Mouse (Mus musculus) neural tube, embryonic 15.5 days (tissue): ENCODE measurements at regions not wholly inside any gene's neighbourhood (a gene's known extent, or its start where the extent isn't known, plus 50 kb on each side); places are given as distances from the start of the nearest gene placed in this dataset.

Experiments used
- ATAC-seq: fragments of 200-750 bp; cut with Nextera tagmentation; 2 replicates; pipeline ENCODE4 v1.8.0; 2017; ENCODE audit warnings: mild to moderate bottlenecking, moderate TSS enrichment, moderate library complexity; ENCODE audit not compliant: low FRiP score
- H3K27ac ChIP-seq: fragments of 300-500 bp; sonication (generic); replicated peaks from 2 replicates; pipeline ENCODE4 v1.5.1; 2015; ENCODE audit warnings: mild to moderate bottlenecking, inconsistent platforms
- H3K27me3 ChIP-seq: fragments of 300-500 bp; sonication (generic); replicated peaks from 2 replicates; pipeline ENCODE4 v1.6.1; 2015; ENCODE audit warnings: inconsistent platforms
- H3K36me3 ChIP-seq: fragments of 300-500 bp; sonication (generic); 2 replicates; pipeline ENCODE4 v1.6.1; 2015; ENCODE audit warnings: inconsistent platforms
- H3K4me1 ChIP-seq: fragments of 300-500 bp; sonication (generic); 2 replicates; pipeline ENCODE4 v1.6.1; 2015; ENCODE audit warnings: inconsistent platforms
- H3K4me2 ChIP-seq: fragments of 300-500 bp; sonication (generic); 2 replicates; pipeline ENCODE4 v1.6.1; 2015; ENCODE audit warnings: inconsistent platforms, mild to moderate bottlenecking, moderate library complexity
- H3K4me3 ChIP-seq: fragments of 300-500 bp; sonication (generic); replicated peaks from 2 replicates; pipeline ENCODE4 v1.5.1; 2015; ENCODE audit warnings: mild to moderate bottlenecking, inconsistent platforms
- H3K9ac ChIP-seq: fragments of 300-500 bp; sonication (generic); replicated peaks from 2 replicates; pipeline ENCODE4 v1.6.1; 2015; ENCODE audit warnings: mild to moderate bottlenecking, inconsistent platforms
- H3K9me3 ChIP-seq: fragments of 300-500 bp; sonication (generic); replicated peaks from 2 replicates; pipeline ENCODE4 v1.6.1; 2016; ENCODE audit warnings: inconsistent platforms
- WGBS: fragments of 180-500 bp; shearing (Covaris S2); methylation state at CpG from one replicate; pipeline ENCODE4 v1.1.7; 2015; ENCODE audit warnings: mixed read lengths; 5-methylcytosine and 5-hydroxymethylcytosine counted together

- Histone ChIP-seq H3K27me3 (no peaks in the 10 kb centered on the region), H3K4me1 (peaks cover 10% of the 10 kb centered on the region; the same call in 1 of the 2 replicates), H3K4me3 (no peak overlapping the region), H3K9ac (no peak overlapping the region), H3K27ac (peak overlapping the region; percentile 35; the same call in 1 of the 2 replicates), H3K4me2 (no peak overlapping the region), H3K9me3 (no peaks in the 10 kb centered on the region), H3K36me3 (no peaks in the 10 kb centered on the region)
- 26% methylated on average over 12 of the region's 12 CpGs for WGBS
- ATAC-seq: no peak
These were observed 147.3 kb downstream of the Slc4a3 start for GRCm38 (mm10) chr1:75693231-75693914.

GRCm38 (mm10) chr1:75704832-75705650, 159.0 kb downstream of the Slc4a3 start:
- peak overlapping the region; percentile 48 for H3K4me2 ChIP-seq
- no peaks in the 10 kb centered on the region for H3K36me3 ChIP-seq
- H3K4me3 ChIP-seq: peak overlapping the region; percentile 5
- no peak overlapping the region for H3K9ac ChIP-seq
- ATAC-seq: no peak
- H3K27me3 ChIP-seq: no peaks in the 10 kb centered on the region; the same call in 1 of the 2 replicates
- no peak overlapping the region for H3K27ac ChIP-seq
- H3K9me3 ChIP-seq: no peaks in the 10 kb centered on the region
- H3K4me1 ChIP-seq: peaks cover 13% of the 10 kb centered on the region
- WGBS: 19% methylated on average over 24 of the region's 24 CpGs

GRCm38 (mm10) chr1:75706126-75706525, 160.1 kb downstream of the Slc4a3 start:
- no peaks in the 10 kb centered on the region for H3K36me3 ChIP-seq
- 81% methylated on average over 9 of the region's 9 CpGs for WGBS
- no peak for ATAC-seq
- H3K4me2 ChIP-seq: no peak overlapping the region
- no peaks in the 10 kb centered on the region for H3K9me3 ChIP-seq
- H3K27ac ChIP-seq: no peak overlapping the region
- no peak overlapping the region for H3K9ac ChIP-seq
- H3K4me3 ChIP-seq: no peak overlapping the region
- H3K4me1 ChIP-seq: peaks cover 13% of the 10 kb centered on the region
- no peaks in the 10 kb centered on the region; the same call in 1 of the 2 replicates for H3K27me3 ChIP-seq

DNA sequence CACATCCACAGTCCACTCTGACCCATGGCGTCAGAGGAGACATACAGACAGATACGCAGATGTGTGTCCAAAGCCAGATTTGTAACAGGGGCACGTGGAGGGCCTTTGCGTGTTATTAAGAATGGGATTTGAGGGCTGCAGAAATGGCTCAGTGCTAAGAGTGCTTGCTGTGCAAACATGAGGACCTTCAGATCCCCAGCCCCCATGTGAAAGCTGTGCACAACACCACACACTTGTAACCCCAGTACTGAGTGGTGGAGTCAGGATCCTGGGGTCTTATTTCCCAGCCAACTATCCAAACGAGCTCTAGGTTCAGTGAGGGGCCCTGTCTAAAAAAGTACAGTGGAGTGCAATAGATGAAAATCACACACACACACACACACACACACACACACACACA, 177.4 kb downstream of the Slc4a3 start:
- Histone ChIP-seq H3K9ac (no peak overlapping the region), H3K9me3 (no peaks in the 10 kb centered on the region), H3K4me3 (no peak overlapping the region), H3K27me3 (no peaks in the 10 kb centered on the region), H3K36me3 (no peaks in the 10 kb centered on the region), H3K4me1 (no peaks in the 10 kb centered on the region), H3K27ac (no peak overlapping the region), H3K4me2 (no peak overlapping the region)
- 89% methylated on average over 5 of the region's 5 CpGs for WGBS
- no peak for ATAC-seq

DNA sequence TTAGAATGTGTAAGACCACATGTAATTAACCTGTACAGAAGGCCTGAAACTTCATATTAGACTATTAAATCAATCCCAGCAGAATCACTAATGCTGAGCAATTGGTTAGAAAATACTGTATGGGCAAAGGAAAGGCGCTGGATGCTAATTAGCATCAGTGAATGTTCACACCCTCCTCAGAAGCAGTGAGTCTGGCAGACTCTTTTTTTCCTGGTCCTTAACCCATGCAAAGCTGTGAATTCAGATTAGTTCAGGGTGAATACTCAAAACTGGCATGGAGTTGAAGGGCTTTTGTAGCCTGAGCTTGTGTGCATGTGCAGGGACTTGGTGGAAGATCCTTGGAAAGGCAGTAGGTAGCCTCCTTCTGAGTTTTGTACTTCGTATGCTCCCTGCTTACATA, 179.3 kb downstream of the Slc4a3 start:
- H3K4me2 ChIP-seq: no peak overlapping the region
- ATAC-seq: no peak

GRCm38 (mm10) chr1:75728859-75729258, 182.8 kb downstream of the Slc4a3 start:
- Histone ChIP-seq H3K4me2 (no peak overlapping the region), H3K4me3 (no peak overlapping the region), H3K27ac (no peak overlapping the region), H3K36me3 (no peaks in the 10 kb centered on the region), H3K27me3 (no peaks in the 10 kb centered on the region), H3K4me1 (no peaks in the 10 kb centered on the region), H3K9me3 (no peaks in the 10 kb centered on the region), H3K9ac (no peak overlapping the region)
- 73% methylated on average over 2 of the region's 2 CpGs for WGBS
- no peak for ATAC-seq

More for the DNA sequence above, 179.3 kb downstream of the Slc4a3 start:
- H3K27ac ChIP-seq: no peak overlapping the region
- no peaks in the 10 kb centered on the region for H3K4me1 ChIP-seq
- H3K4me3 ChIP-seq: no peak overlapping the region
- no peaks in the 10 kb centered on the region for H3K36me3 ChIP-seq
- no peak overlapping the region for H3K9ac ChIP-seq
- no peaks in the 10 kb centered on the region for H3K9me3 ChIP-seq
- 40% methylated on average over 2 of the region's 2 CpGs for WGBS
- no peaks in the 10 kb centered on the region for H3K27me3 ChIP-seq

GRCm38 (mm10) chr1:75733791-75734190, 187.7 kb downstream of the Slc4a3 start:
- no peaks in the 10 kb centered on the region for H3K36me3 ChIP-seq
- WGBS: 34% methylated on average over 4 of the region's 4 CpGs

GRCm38 (mm10) chr1:75738651-75739050, 192.6 kb downstream of the Slc4a3 start:
- H3K9ac ChIP-seq: no peak overlapping the region
- ATAC-seq: no peak
- no peak overlapping the region for H3K4me2 ChIP-seq
- H3K4me3 ChIP-seq: no peak overlapping the region
- no peaks in the 10 kb centered on the region for H3K27me3 ChIP-seq
- no peak overlapping the region for H3K27ac ChIP-seq
- no peaks in the 10 kb centered on the region for H3K4me1 ChIP-seq
- H3K36me3 ChIP-seq: no peaks in the 10 kb centered on the region
- 60% methylated on average over 5 of the region's 5 CpGs for WGBS
- H3K9me3 ChIP-seq: no peaks in the 10 kb centered on the region

More at GRCm38 (mm10) chr1:75733791-75734190, 187.7 kb downstream of the Slc4a3 start:
- Histone ChIP-seq H3K4me2 (no peak overlapping the region), H3K4me1 (no peaks in the 10 kb centered on the region), H3K9me3 (no peaks in the 10 kb centered on the region), H3K27me3 (no peaks in the 10 kb centered on the region), H3K4me3 (no peak overlapping the region), H3K27ac (no peak overlapping the region), H3K9ac (no peak overlapping the region)
- ATAC-seq: no peak

DNA sequence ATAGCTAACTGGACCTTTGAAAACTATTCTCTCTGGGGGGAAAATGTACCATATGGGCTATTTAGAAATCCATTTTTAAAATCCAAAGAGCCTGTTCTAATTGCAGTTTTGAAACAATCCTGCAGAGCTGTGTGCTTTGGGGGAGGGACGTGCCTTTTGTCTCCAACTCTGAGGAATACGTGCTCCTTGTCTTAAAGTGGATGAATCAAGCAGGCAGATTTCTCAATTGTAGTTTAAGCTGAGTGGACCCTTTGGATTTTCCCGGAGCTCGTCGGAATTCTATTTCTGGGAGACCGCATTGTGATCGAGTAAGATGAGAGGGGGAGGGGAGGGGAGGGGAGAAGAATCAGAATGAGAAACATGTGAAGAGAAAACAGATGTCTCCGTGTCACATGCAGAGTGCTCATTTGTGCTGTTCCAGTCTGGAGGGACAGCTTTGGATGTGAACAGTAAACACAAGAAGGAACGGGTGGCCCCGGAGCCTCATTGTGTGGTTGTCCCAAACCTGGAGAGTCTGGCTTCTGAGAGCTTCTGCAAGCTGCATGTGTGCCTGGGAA, 203.7 kb downstream of the Slc4a3 start:
- no peak for ATAC-seq
- Histone ChIP-seq H3K9ac (no peak overlapping the region), H3K27me3 (no peaks in the 10 kb centered on the region), H3K4me3 (no peak overlapping the region), H3K27ac (no peak overlapping the region), H3K4me2 (no peak overlapping the region), H3K36me3 (no peaks in the 10 kb centered on the region), H3K9me3 (no peaks in the 10 kb centered on the region), H3K4me1 (no peaks in the 10 kb centered on the region)
- WGBS: 55% methylated on average over 10 of the region's 10 CpGs

- H3K4me1 ChIP-seq: no peaks in the 10 kb centered on the region
- H3K27me3 ChIP-seq: no peaks in the 10 kb centered on the region
- ATAC-seq: no peak
- H3K36me3 ChIP-seq: no peaks in the 10 kb centered on the region
- H3K9me3 ChIP-seq: no peaks in the 10 kb centered on the region
- H3K4me3 ChIP-seq: no peak overlapping the region
- 62% methylated on average over 5 of the region's 5 CpGs for WGBS
- H3K9ac ChIP-seq: no peak overlapping the region
- no peak overlapping the region for H3K4me2 ChIP-seq
- no peak overlapping the region for H3K27ac ChIP-seq
These were observed 226.1 kb downstream of the Slc4a3 start for GRCm38 (mm10) chr1:75772131-75772530.

GRCm38 (mm10) chr1:75773014-75773413, 226.9 kb downstream of the Slc4a3 start:
- Histone ChIP-seq H3K9me3 (no peaks in the 10 kb centered on the region), H3K9ac (no peak overlapping the region), H3K4me2 (no peak overlapping the region), H3K4me1 (no peaks in the 10 kb centered on the region), H3K36me3 (no peaks in the 10 kb centered on the region), H3K27ac (no peak overlapping the region), H3K27me3 (no peaks in the 10 kb centered on the region), H3K4me3 (no peak overlapping the region)
- ATAC-seq: no peak
- 34% methylated on average over 5 of the region's 5 CpGs for WGBS

GRCm38 (mm10) chr1:75778889-75779288, 232.8 kb downstream of the Slc4a3 start:
- no peak for ATAC-seq
- Histone ChIP-seq H3K4me3 (no peak overlapping the region), H3K4me2 (no peak overlapping the region), H3K4me1 (no peaks in the 10 kb centered on the region), H3K9ac (no peak overlapping the region), H3K27ac (no peak overlapping the region), H3K27me3 (no peaks in the 10 kb centered on the region), H3K9me3 (no peaks in the 10 kb centered on the region), H3K36me3 (no peaks in the 10 kb centered on the region)
- WGBS: 25% methylated on average over 8 of the region's 8 CpGs
